Mouse (Mus musculus) midbrain, embryonic 16.5 days (tissue): ENCODE results near the gene Dcaf4. TPM values are rescaled to one million over a fixed set of nuclear protein-coding genes. Genes with fewer than 3 reads are reported as not detected.

Experiments
- polyA plus RNA-seq: library from polyadenylated mRNA; unstranded; fragments of >200 nt; fragmentation: Nextera tagmentation; extraction: Ambion mirVana; gene quantifications from 2 replicates; pipeline ENCODE4 v1.2.1, GENCODE M21; 2015

The Dcaf4 gene
- polyA plus RNA-seq, 1 experiment from 2014 or later = 50.3 TPM

Other genes with a start within 250 kb of the Dcaf4 start
- gene Dpf3, start 32.8 kb upstream of the Dcaf4 start, polyA plus RNA-seq = 19.3 and 20.9 TPM in 2 replicates
- 27.3 and 28.6 TPM in 2 replicates for gene Zfyve1, start 76.8 kb downstream of the Dcaf4 start, polyA plus RNA-seq
- 236 and 262 TPM in 2 replicates for gene Rbm25, start 110.8 kb downstream of the Dcaf4 start, polyA plus RNA-seq
- 72.7 and 74.9 TPM in 2 replicates for gene Psen1, start 167.7 kb downstream of the Dcaf4 start, polyA plus RNA-seq
- 0.16 and 0.31 TPM in 2 replicates for gene Papln, start 243.2 kb downstream of the Dcaf4 start, polyA plus RNA-seq